Mouse (Mus musculus) left cerebral cortex, postnatal 4 days (tissue): ENCODE measurements around the gene Igf2bp3. TPM values are rescaled to one million over a fixed set of nuclear protein-coding genes. Genes with fewer than 3 reads are reported as not detected.
A peak's percentile ranks its signal among the peaks of the same experiment; 100 is the strongest.

ENCODE experiments used
- DNase-seq: peaks from one replicate; pipeline ENCODE4 v3.0.0-alpha.2; 2022
- intact Hi-C: fragments of 180-260 bp; cut with DNase I; formaldehyde crosslinking; loops from one replicate; pipeline ENCODE4 v1.15.1; 2025
- total RNA-seq, 2 experiments: library from RNA; stranded (reverse); gene quantifications; 2 replicates each; pipeline ENCODE4 v1.2.3; 2021

Gene Igf2bp3
- total RNA-seq, 2 experiments from 2014 or later: 5.0 to 6.5 TPM

DNA sequence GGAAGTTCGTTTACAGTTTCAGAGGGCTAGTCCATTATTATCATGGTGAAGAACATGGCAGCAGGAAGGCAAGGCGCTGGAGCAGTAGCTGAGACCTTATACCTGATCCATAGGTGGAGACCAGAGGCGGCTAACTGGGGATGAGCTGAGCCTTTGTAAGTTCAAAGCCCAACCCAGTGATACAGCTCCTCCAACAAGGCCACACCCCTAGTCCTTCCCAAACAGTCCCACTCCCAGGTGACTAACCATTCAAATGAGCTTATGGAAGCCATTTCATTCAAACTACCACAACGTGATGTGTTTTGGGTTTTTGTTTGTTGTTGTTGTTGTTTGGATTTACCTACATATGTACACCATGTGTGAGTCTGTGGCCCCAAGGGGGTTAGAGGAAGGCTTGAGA lies 20.2 kb downstream of the Igf2bp3 start:
- intact Hi-C loops: no loop called here
- no peak for DNase-seq

DNA sequence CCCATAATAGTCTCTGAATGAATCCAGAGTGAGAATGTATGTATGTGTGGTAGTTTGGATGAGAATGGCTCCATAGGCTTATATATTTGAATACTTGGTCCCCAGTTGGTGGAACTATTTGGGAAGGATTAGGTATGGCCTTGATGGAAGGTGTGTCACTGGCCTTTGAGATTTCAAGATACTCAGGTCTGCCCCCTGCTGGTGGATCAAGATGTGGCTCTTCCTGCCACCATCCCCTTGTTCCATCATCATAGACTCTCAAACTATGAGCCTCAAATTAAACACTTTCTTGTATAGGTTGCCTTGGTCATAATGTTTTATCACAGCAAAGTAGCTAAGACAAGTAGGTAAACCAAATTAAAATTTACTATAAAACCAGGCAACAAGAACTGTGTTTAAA lies 25.4 kb downstream of the Igf2bp3 start:
- intact Hi-C loops: no loop called here
- DNase-seq: no peak

DNA sequence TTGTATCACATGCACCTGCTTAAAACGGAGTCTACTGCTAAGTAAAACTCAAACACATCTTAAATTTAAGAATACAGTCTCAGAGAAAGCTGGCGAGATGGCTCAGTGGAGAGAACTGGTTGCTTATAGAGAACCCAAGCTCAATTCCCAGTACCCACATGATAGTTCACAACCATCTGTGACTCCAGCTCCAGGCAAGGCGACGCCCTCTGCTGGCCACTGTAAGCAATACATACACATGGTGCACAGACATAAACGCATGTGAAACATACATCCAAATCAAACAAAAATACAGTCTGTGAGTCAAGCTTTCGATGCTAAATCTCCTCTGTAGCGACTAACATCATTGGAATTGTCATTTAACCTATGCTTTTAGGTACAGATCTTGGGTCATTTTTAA lies 27.5 kb downstream of the Igf2bp3 start:
- DNase-seq: no peak
- intact Hi-C loops: no loop called here

DNA sequence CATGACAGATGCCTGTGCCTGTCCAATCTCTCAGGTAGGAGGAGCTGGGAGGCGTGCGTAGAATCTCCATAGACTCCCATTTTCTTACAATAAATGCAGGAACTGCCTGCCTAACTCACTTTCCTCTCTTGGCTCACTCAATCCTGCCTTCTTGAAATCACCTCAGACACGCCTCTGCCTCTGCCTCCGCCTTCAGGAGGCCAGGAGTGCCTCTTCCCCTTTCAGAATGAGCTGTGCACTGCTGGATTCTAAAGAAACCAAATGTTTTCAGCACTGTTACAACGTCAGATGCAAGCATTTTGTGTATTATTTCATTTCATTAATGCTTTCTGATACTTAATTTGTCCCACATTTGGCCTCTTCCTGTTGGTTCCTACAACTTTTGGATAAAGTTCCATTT lies 38.7 kb downstream of the Igf2bp3 start:
- DNase-seq: no peak
- intact Hi-C loops: no loop called here

DNA sequence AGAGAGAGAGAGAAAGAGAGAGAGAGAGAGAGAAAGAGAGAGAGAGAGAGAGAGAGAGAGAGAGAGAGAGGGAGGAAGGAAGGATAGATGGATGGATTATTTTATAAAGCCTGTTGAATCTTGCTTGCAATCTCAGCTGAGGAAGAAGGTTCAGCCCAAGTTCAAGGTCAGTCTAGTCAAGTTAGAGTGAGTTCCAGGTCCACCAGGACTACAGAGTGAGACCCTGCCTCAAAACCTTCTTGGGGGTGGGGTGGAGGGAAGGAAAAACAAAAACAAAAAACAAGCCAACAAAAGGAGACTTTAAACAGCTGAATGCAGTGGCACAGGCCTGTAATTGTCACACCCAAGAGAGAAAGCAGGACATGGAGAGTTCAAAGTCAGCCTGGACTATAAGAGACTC lies 40.1 kb downstream of the Igf2bp3 start:
- DNase-seq: no peak
- intact Hi-C loops: no loop called here

DNA sequence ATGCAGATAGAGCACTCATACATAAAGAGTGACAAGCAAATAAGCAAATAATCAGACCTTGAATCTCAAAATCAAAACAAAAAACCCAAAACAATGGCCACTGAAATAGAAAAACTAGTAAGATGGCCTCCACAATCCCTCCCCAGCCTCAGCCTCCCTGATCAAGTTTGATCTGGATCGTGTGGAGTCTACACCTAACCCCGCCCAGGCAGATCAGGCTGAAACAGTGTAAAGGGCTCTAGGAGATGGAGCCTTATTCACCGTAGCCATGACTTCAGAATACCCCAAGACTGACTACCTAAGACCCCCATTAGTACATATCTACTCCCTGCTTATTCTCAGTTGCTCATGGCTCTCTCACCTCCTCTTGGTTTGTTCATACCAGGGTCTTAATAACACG lies 41.1 kb downstream of the Igf2bp3 start:
- intact Hi-C loops: no loop called here
- DNase-seq: no peak

DNA sequence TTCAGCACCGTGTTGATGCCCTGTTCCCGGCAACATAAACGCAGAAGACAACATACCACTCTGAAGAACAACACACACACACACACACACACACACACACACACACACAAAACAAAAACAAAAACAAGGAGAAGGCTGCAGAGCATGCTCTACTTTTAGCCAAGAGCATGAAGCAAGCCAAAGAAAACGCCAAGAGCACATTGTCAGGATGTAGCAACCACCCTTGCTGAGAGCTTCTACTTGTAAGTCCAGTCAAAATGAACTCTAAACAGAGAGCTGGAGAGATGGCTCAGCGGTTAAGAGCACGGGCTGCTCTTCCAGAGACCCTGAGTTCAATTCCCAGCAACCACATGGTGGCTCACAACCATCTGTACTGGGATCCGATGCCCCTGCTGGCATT lies 41.5 kb downstream of the Igf2bp3 start:
- intact Hi-C loops: no loop called here
- DNase-seq: no peak

DNA sequence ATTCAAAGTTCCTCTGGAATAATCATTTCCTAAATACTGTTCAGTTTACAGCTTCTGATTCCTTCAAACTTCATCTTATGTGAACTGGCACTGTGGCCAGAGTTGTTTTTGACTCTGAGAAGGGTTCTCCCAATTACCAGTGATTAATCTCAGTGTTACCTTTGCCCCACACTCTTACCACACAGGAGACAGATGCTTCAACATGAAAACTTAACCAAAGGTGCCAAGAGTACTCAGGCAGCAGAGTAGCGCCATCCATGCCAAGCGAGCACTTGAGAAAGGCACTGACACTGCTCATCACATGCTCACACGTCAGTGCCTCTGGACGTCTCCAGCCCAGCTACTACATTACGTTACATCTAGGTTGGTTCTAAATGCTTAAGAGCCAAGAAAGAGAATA lies 43.5 kb downstream of the Igf2bp3 start:
- intact Hi-C loops: no loop called here
- DNase-seq: no peak

DNA sequence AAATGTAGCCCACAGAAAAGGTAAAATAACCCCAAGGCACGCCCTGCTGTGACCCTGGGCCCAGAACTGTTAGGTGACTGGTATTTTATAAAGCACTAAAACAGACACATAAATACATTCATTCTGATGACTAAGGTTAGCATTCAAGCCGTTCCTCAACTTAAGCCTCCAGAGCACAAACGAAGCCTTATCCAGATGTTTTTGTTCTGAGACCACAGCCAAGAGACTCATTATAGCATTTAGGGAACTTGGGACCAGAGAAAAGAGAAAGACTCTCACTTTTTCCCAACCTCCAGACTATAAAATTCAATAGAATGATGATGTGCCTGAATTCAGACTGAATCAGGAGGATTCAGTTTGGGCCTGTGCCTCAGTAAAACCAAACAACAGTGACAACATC lies 46.1 kb downstream of the Igf2bp3 start:
- intact Hi-C loops: no loop called here
- no peak for DNase-seq

DNA sequence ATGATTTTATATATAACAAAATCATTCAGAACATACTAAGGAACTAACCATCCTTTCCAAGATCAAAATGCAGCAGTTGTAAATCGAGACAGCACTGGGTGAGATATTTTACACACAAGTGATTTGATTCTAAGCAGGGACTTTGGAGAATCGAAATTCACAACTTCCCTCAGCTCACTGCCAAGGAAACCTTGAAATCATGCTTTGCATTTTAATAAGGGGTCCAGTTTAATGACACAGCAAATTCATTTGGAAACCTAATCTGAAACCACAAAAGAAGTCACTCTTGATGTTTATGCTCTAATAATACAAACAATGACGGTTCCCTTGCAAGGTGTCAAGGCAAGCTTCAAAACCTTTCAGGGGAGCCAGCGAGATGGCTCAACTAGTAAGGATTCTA lies 47.4 kb downstream of the Igf2bp3 start:
- intact Hi-C loops: no loop called here
- no peak for DNase-seq

DNA sequence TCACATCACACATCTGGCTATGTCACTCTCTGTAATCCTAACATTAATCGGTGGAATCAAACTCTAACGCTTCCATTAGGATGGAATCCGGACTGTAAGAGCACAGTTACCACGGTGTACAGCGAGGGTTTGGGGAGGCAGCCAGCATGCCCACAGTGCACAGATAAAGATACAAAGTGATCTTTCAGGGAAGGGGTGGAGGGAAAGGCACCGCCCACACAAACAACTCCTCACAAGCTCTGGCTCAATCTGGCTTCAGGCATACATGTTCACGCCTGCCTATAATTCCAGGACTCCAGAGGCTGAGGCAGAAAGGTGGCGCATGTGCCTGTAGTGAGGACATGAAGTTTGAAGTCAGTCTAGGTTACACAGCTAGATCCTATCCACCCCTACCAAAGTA lies 48.4 kb downstream of the Igf2bp3 start:
- no peak for DNase-seq
- intact Hi-C loops: no loop called here

DNA sequence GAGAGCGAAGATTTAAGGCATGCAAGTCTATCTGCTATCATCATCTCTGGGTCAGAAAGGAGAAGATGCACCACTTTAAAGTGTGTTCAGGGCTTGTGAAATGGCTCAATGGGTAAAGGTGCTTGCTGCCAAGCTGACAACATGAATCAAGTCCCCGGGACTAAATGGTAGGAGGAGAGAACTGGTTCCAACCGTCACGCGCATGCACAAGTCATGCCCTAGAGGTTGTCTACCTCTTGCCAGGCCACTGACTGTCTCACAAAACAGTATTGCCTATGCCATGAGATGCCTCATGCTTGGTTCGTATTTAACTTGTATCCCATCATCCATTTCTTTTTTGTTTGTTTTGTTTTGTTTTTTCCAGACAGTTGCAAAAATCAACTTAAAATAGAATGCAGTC lies 48.9 kb downstream of the Igf2bp3 start:
- DNase-seq: peak; percentile 6
- intact Hi-C loops: no loop called here

DNA sequence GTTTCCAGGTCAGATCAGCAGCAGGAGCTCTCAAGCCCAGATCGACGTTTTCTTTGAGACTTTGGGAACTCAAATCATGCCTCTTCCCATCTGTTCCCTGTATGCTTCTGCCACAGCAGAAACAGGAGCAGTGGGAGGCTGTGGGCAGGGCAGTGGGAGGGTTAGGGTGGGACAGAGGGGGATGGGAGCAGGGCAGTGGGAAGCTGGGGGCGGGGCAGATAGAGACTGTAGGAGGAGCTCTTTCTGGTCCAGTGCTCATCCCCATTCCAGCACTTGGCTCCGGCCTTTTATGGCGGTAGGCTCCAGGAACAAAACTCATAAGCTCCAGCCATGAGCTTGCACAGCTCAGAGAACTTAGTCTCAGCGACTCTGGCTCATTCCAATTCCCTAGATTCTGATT lies 49.7 kb downstream of the Igf2bp3 start:
- intact Hi-C loops: no loop called here
- DNase-seq: peak; percentile 52

DNA sequence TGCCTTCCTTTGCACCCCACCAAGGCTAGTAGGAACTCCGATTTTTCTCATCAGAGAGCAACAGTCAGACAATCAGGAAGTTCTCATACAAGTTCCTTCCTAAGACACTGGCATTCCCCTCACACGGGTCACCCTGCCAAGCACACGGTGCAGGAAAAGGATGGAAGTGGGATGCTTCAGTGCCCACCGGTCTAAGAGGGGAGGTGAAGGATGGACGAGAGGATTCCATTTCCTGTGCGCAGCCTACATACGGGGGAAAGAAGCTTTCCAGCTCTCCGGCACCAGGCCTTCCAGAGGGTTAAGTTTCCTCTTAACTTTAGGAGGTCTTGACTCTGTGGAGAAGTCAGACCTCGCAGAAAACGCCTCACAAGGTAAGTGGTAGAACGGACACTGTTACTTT lies 50.1 kb downstream of the Igf2bp3 start:
- intact Hi-C loops: no loop called here

DNA sequence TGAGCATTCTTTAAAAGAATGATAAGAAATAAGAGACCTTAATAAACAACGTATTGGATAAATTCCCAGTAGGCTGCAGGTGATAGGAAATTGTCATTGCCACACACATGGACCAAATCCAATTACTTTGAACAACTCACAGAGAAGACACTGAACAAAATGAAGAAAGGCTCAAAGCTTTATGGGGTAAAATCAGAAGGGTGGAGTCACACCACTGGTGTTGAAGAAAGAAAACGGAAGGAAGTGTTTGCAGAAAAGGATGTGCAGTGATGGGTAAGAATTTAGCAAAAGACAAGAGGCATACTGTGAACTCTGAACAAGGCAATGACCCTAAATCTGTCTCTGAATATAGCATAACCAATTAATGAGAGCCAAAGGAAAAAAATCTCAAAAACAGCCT lies 54.8 kb downstream of the Igf2bp3 start:
- intact Hi-C loops: no loop called here
- DNase-seq: no peak

More for the DNA sequence above, 50.1 kb downstream of the Igf2bp3 start:
- no peak for DNase-seq

DNA sequence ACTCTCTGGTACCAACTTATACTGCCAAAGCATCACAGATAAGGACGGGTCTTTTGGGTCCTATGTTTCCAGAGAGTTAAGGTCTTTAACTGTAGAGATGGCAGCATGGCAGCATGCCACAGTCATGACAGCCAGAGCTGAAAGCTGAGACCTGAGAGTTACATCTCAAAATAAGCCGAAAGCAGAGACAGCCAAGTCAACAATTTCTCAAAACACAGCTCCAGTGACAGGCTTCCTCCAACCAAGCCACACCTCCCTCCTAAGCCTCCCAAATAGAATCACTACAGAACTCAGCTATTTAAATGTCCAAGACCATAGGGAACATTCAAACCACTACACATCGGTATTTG lies 58.0 kb downstream of the Igf2bp3 start:
- peak; percentile 13 for DNase-seq
- intact Hi-C loops: no loop called here

DNA sequence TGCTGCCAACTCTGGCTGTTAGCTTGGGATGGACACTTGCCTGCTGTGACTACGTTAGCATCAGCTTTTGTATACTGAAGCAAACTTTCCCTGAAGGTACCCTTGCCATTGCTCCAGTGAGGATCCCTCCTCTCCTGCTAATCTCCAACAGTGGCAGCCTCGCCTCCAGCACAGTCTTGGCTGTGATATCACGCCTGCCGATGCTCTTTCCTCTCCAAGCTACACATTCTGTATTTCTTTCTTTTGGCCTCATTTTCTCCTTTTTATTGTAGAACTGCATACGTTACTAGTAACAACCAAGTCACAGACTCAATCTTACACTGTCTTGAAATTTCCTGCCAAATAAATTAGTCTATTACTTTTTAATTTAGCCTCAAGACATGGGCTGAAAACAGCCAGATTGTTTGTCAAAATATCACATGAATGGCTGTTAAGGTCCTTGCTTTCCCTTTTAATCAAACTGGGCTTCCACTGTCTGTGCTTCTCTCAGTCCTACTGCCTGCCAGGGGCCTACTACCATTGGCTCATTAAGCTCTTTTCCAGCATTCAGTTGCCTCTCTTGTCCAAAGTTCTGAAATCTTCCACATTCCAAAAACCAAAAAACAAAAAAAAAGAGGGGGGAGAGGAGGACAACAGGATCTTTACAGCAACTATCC lies 58.5 kb downstream of the Igf2bp3 start:
- DNase-seq: peak; percentile 16
- intact Hi-C loops: no loop called here

DNA sequence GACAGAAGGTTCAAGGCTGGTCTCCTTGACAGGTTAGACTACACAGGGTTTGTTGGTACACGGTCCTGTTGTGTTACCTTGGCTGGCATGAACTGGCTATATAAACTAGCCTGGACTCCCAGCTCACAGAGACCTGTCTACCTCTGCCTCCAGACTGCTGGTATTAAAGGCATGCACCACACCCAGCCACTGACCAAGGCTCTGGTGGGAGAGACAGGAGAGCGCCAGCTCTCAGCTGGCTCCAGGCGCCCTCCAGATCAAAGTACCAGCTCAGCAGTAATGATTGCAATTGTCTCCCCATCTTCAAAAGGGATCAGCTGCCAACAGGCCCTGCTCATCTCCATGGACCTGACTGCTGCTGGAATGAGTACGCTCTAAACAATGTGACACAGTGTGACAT lies 63.3 kb downstream of the Igf2bp3 start:
- no peak for DNase-seq
- intact Hi-C loops: no loop called here

DNA sequence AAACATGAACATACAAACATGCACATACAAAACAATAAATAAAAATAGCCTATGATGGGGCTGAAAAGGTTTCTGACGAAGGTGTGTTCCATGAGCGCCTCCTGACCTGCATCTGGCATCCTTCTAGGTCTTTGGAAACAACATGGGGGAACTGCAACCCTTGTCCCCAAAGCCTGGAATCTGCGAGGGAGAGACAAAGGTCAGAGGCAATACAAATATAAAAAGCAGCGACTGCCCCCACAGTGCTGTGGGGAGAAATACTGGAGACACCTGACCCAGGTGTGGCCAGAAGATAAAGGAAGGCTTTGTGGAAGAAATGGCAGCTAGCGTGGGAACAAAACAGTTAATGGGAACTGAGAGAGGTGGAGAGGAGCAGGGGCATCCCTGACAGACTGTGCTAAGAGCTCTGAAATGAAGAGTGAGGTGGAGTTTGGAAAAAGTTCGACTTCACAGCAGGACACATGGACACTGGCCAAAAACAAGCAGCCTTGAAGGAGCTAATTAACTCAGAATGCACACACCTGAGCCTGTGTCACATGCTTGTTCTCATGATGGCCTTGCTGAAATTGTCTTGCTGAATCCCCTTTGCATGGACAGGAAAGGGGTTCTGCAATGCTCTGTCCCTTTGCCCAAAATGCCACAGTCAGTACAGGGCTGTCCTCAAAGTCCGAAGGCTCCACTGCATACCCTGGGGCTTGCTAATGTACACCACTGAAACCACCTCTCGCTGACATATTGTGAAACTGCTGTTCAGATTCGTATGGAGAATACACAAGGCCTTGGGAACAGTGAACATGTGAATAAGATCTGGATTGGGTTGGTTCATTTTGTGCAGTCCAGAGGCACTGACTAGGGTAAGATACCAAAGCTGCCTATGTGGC lies 64.2 kb downstream of the Igf2bp3 start:
- intact Hi-C loops: no loop called here
- DNase-seq: peak; percentile 27

DNA sequence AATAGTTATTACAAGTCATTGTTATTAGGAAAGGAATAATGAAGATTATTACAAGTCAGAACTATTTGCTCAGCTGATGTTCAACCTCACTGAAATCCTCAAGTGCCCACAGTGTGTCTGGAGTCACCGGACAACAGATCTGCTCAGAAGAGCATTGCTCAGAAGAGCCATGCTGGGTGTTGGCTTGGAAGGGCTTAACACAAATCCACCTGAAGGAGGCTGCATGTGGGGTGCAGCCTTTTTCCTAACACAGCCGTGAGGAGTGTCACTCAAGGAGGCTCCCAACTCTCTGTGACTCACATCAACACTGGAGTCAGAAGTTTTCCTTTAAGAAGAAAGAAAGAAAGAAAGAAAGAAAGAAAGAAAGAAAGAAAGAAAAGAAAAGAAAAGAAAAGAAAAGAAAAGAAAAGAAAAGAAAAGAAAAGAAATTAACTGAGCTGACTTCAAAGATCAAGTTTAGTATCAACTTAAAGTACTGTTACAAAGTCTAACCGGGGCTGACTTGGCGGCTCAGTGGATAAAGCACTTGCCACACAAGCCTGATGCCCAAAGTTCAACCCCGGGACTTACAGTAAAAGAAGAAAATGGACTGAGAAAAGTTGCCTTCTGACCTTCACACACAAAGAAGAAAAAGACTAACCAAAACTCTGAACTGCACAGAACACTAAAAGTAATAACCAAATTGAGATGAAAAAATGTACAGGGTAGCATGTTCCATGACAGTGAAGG lies 65.4 kb downstream of the Igf2bp3 start:
- intact Hi-C loops: no loop called here
- no peak for DNase-seq

DNA sequence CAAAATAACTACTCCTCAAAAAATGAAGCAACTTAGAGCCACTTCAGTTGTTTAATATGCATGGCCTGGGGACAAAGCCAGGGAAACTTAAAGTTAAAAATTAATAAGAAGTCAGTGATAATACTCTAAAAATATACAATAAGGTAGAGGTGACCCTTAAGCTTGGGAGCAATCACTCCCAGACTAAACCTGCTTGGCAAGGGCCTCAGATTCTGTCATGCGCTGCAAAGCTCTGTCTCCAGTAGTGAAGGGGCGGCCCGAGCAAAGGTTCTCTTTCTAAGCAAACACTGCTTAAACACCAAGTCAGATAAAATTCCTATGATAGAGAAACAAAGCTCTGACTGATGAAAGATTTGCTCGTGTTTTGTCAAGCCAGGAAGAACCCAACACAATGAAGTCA lies 66.0 kb downstream of the Igf2bp3 start:
- no peak for DNase-seq
- intact Hi-C loops: no loop called here

DNA sequence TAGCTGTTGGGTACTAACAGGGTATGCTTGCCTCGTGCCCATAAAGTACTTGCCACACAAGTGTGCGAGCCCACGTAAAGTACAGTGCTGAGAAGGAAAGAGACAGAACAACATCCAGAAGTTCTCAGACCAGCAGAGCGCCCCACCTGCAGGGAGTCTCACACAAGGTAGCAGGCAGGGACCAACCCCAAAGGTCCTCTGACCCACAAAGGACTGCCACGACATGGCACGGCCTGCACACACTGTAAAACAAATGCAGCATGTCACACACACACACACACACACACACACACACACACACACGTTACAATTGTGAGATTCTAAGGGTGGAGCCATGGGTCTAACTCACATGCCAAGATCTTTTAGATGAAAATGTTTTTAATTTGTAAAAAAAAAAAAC lies 66.4 kb downstream of the Igf2bp3 start:
- intact Hi-C loops: no loop called here
- DNase-seq: no peak
